Mouse (Mus musculus) stomach, embryonic 16.5 days (tissue): ENCODE results near the gene Drd4. TPM values are rescaled to one million over a fixed set of nuclear protein-coding genes. Genes with fewer than 3 reads are reported as not detected.

Experiments
- ATAC-seq: fragments of 200-750 bp; cut with Nextera tagmentation; 2 replicates; pipeline ENCODE4 v1.8.0; 2017; ENCODE audit warnings: moderate number of reproducible peaks, moderate TSS enrichment; ENCODE audit not compliant: insufficient read depth, low FRiP score
- H3K27ac ChIP-seq: fragments of 300-500 bp; sonication (generic); 2 replicates; pipeline ENCODE4 v1.5.1; 2014; ENCODE audit warnings: low read length
- H3K27me3 ChIP-seq: fragments of 300-500 bp; sonication (generic); 2 replicates; pipeline ENCODE4 v1.6.1; 2014; ENCODE audit warnings: low read length, control low read depth, mixed read lengths; ENCODE audit not compliant: control insufficient read depth, insufficient read depth
- H3K36me3 ChIP-seq: fragments of 300-500 bp; sonication (generic); 2 replicates; pipeline ENCODE4 v1.6.1; 2014; ENCODE audit warnings: low read length; ENCODE audit not compliant: control insufficient read depth, insufficient read depth
- H3K4me1 ChIP-seq: fragments of 300-500 bp; sonication (generic); 2 replicates; pipeline ENCODE4 v1.6.1; 2014; ENCODE audit warnings: low read length, control low read depth, mixed read lengths; ENCODE audit not compliant: control insufficient read depth, insufficient read depth
- H3K4me2 ChIP-seq: fragments of 300-500 bp; sonication (generic); 2 replicates; pipeline ENCODE4 v1.6.1; 2014; ENCODE audit warnings: low read depth, low read length, mixed read lengths
- H3K4me3 ChIP-seq: fragments of 300-500 bp; sonication (generic); replicated peaks from 2 replicates; pipeline ENCODE4 v1.5.1; 2014; ENCODE audit warnings: mild to moderate bottlenecking, low read length
- H3K9ac ChIP-seq: fragments of 300-500 bp; sonication (generic); 2 replicates; pipeline ENCODE4 v1.6.1; 2014; ENCODE audit warnings: low read length
- H3K9me3 ChIP-seq: fragments of 300-500 bp; sonication (generic); replicated peaks from 2 replicates; pipeline ENCODE4 v1.6.1; 2016; ENCODE audit warnings: low read length, control low read depth; ENCODE audit not compliant: control insufficient read depth
- WGBS: fragments of 180-500 bp; shearing (Covaris S2); extraction: QIAGEN DNeasy Blood & Tissue Kit; methylation state at CpG from one replicate; pipeline ENCODE4 v1.1.7; 2014; 5-methylcytosine and 5-hydroxymethylcytosine counted together
- polyA plus RNA-seq: library from polyadenylated mRNA; unstranded; fragments of >200 nt; fragmentation: Nextera tagmentation; extraction: Ambion mirVana; gene quantifications from 2 replicates; pipeline ENCODE4 v1.2.1, GENCODE M21; 2015

Gene Drd4
- polyA plus RNA-seq, 1 experiment from 2014 or later, result 0.18 TPM

GRCm38 (mm10) chr7:141265739-141266561 lies 25.9 kb upstream of the Drd4 start, which contains the start of gene Irf7:
Irf7 (minus strand) TSS chr7:141266481.
- H3K9me3 ChIP-seq, result no peaks in the 10 kb centered on the region
- H3K4me3 ChIP-seq, result peak within 1 kb of the TSS; percentile 67
- peaks cover 13% of the 10 kb centered on the region for H3K36me3 ChIP-seq
- ATAC-seq, result peak; percentile 69; the same call in 1 of the 2 replicates
- 8% methylated on average over 25 of the region's 25 CpGs for WGBS
- H3K9ac ChIP-seq, result peak within 1 kb of the TSS; percentile 72
- H3K27ac ChIP-seq, result 0 out of 2 replicates have a peak within 1 kb of the TSS, but pooled peaks have one; percentile 29
- H3K27me3 ChIP-seq, result no peaks in the 10 kb centered on the region
- H3K4me2 ChIP-seq, result peak within 1 kb of the TSS; percentile 91
- peaks cover 4% of the 10 kb centered on the region; the same call in 1 of the 2 replicates for H3K4me1 ChIP-seq

GRCm38 (mm10) chr7:141268466-141269272 lies 23.1 kb upstream of the Drd4 start:
- 65% methylated on average over 24 of the region's 24 CpGs for WGBS
- H3K4me2 ChIP-seq, result peak overlapping the region; percentile 21; the same call in 1 of the 2 replicates

GRCm38 (mm10) chr7:141269273-141269545 lies 22.6 kb upstream of the Drd4 start:
- no peak overlapping the region for H3K27ac ChIP-seq
- H3K4me2 ChIP-seq, result peak overlapping the region; percentile 21; the same call in 1 of the 2 replicates
- 74% methylated on average over 14 of the region's 14 CpGs for WGBS
- H3K9me3 ChIP-seq, result no peaks in the 10 kb centered on the region
- peak overlapping the region; percentile 10; the same call in 1 of the 2 replicates for H3K9ac ChIP-seq
- H3K36me3 ChIP-seq, result no peaks in the 10 kb centered on the region
- no peak overlapping the region for H3K4me3 ChIP-seq
- ATAC-seq, result no peak
- H3K4me1 ChIP-seq, result peaks cover 4% of the 10 kb centered on the region; the same call in 1 of the 2 replicates
- no peaks in the 10 kb centered on the region for H3K27me3 ChIP-seq

More at GRCm38 (mm10) chr7:141268466-141269272, 23.1 kb upstream of the Drd4 start:
- no peaks in the 10 kb centered on the region for H3K36me3 ChIP-seq
- no peak overlapping the region for H3K4me3 ChIP-seq
- ATAC-seq, result no peak
- H3K4me1 ChIP-seq, result peaks cover 4% of the 10 kb centered on the region; the same call in 1 of the 2 replicates
- H3K9ac ChIP-seq, result peak overlapping the region; percentile 10; the same call in 1 of the 2 replicates
- no peaks in the 10 kb centered on the region for H3K9me3 ChIP-seq
- no peak overlapping the region for H3K27ac ChIP-seq
- H3K27me3 ChIP-seq, result no peaks in the 10 kb centered on the region

- Histone ChIP-seq H3K36me3 (no peaks in the 10 kb centered on the region), H3K27ac (no peak overlapping the region), H3K4me3 (no peak overlapping the region), H3K27me3 (no peaks in the 10 kb centered on the region), H3K9me3 (no peaks in the 10 kb centered on the region), H3K4me2 (no peak overlapping the region), H3K9ac (no peak overlapping the region), H3K4me1 (no peaks in the 10 kb centered on the region; the same call in 1 of the 2 replicates)
- 83% methylated on average over 3 of the region's 3 CpGs for WGBS
- no peak for ATAC-seq
These were observed 21.2 kb upstream of the Drd4 start for GRCm38 (mm10) chr7:141270631-141271030.

- no peak for ATAC-seq
- Histone ChIP-seq H3K27ac (no peak overlapping the region), H3K4me1 (peaks cover 5% of the 10 kb centered on the region; the same call in 1 of the 2 replicates), H3K9me3 (no peaks in the 10 kb centered on the region), H3K36me3 (no peaks in the 10 kb centered on the region), H3K9ac (no peak overlapping the region), H3K4me3 (no peak overlapping the region), H3K27me3 (no peaks in the 10 kb centered on the region), H3K4me2 (no peak overlapping the region)
- 78% methylated on average over 9 of the region's 9 CpGs for WGBS
These were observed 16.4 kb upstream of the Drd4 start for GRCm38 (mm10) chr7:141275356-141275755.

GRCm38 (mm10) chr7:141276546-141276945 lies 15.3 kb upstream of the Drd4 start, which contains the start of gene Cdhr5:
Cdhr5 (minus strand) TSS chr7:141276786.
- Histone ChIP-seq H3K27ac (no peak within 1 kb of the TSS; the same call in 1 of the 2 replicates), H3K27me3 (no peaks in the 10 kb centered on the region), H3K4me1 (peaks cover 5% of the 10 kb centered on the region; the same call in 1 of the 2 replicates), H3K4me3 (0 out of 2 replicates have a peak within 1 kb of the TSS, but pooled peaks have one; percentile 10), H3K36me3 (no peaks in the 10 kb centered on the region), H3K9me3 (no peaks in the 10 kb centered on the region), H3K9ac (no peak within 1 kb of the TSS), H3K4me2 (no peak within 1 kb of the TSS)
- WGBS, result 54% methylated on average over 11 of the region's 11 CpGs
- ATAC-seq, result peak; percentile 27; the same call in 1 of the 2 replicates

GRCm38 (mm10) chr7:141277701-141278678 lies 13.8 kb upstream of the Drd4 start:
- ATAC-seq, result no peak
- H3K27ac ChIP-seq, result no peak overlapping the region
- 74% methylated on average over 11 of the region's 11 CpGs for WGBS

More at GRCm38 (mm10) chr7:141277701-141278678, 13.8 kb upstream of the Drd4 start:
- H3K4me3 ChIP-seq, result no peak overlapping the region
- peak overlapping the region; percentile 95; the same call in 1 of the 2 replicates for H3K4me2 ChIP-seq
- H3K4me1 ChIP-seq, result peaks cover 5% of the 10 kb centered on the region; the same call in 1 of the 2 replicates
- H3K9me3 ChIP-seq, result no peaks in the 10 kb centered on the region
- H3K9ac ChIP-seq, result 0 out of 2 replicates have a peak overlapping the region, but pooled peaks have one; percentile 41
- no peaks in the 10 kb centered on the region for H3K36me3 ChIP-seq
- no peaks in the 10 kb centered on the region for H3K27me3 ChIP-seq
